Mouse (Mus musculus): Measurements from ENCODE around the gene Ramp2.

Ramp2 gene

DNA sequence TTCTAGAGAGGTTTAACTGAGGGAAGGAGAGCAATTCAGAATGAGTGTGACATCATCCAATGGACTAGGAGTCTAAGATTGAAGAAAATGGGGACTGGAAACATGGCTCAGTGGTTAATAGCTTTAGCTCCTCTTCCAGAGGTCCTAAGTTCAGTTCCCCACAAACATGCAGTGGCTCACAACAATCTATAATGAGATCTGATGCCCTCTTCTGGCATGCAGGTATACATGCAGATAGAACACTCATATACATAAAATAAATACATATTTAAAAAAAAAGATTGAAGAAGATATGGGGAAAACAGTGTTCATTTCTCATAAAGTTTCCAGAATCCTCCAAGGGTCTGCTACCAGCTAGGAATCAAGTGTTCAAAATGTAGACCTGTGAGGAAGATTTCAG is 10.4 kb upstream of the Ramp2 start:
- in situ Hi-C loops (cut with MboI, MseI) = loop anchor here (5.0 kb wide), 1 partner anchor 53 kb away; no protein-coding TSS in a partner anchor

DNA sequence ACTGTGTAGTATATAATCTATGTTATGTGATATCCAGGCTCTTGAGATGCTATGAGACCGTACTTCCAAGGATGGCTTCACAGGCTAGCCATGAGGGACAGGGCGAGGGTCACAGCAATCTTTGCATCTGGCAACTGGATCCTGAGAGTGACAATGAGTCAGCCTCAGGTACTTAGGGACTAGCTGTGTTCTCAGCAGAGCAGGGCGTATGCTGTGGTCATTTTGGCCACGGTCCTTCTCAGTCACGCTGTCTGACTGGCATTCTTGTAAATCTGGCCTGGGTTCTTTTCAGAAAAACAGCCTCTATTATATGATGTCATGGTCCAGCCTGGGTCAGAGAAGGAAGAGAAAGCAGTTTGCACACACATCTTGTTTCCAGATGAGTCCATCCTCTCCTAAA is 9.0 kb upstream of the Ramp2 start:
- in situ Hi-C loops (cut with MboI, MseI) = loop anchor here (5.0 kb wide), 1 partner anchor 54 kb away; no protein-coding TSS in a partner anchor

DNA sequence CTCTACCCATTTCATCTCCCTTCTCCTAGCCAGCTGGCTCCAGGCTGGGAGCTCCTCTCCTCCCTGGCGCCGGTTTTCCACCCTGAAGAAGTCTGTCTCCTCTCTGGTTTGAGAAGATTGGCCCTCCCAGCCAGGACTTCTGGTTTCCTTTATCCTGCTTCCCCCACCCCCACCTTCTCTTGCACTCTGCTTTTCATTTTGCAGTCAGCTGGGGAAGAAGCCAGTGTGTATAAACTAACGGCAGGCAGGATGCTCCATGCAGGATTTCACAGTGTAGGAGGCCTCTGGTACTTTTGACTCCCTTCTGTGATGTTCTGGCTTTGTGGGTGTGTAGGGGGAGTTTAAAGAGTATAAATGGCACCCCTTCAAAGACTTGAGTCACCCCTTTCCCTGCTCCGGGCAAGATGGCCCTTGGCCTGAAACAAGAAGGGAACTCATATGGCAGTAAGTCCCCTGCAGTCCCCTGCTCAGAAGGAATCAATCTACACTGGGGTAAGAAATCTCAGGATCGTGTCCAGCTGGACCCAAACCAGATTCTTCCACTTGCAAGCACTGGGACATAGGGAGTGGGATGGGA is 7.7 kb upstream of the Ramp2 start:
- in situ Hi-C loops (cut with MboI, MseI) = loop anchor here (5.0 kb wide), 1 partner anchor 56 kb away; no protein-coding TSS in a partner anchor

DNA sequence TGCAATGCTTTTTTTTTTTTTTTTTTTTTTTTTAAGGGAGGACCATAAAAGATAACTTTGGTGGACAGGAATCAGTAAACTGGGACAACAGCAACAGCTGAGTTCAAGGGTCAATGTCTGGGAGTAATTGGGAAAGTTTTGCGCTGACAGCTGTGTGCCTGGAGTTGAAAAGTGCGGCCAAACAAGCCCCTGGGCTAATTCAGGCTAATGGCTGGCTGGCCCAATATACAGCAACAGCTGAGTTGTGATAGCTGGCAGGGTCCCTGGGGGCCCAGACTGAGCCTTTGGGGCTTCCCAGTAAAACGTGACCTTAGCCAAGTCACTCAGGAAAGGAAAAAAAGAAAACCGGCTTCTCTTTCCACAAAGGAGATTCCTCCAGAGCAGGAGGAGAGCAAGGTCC is 757 bp upstream of the Ramp2 start:
- in situ Hi-C loops (cut with MboI, MseI) = no loop called here

DNA sequence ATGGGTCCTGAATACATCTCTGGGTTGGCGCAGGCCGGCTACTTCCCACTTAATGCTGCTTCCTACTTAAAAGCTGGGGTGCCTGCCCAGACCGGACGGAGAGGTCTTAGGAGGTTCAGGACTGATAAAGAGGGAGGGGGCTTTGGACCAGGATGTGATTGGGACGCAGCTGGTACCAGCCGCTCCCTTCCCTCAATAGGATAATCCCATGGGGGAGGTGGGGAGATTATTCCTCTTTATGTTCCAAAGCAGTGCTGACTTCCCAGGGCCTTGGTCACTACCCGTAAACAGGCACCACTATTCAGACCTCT is 829 bp downstream of the Ramp2 start:
- in situ Hi-C loops (cut with MboI, MseI) = no loop called here

DNA sequence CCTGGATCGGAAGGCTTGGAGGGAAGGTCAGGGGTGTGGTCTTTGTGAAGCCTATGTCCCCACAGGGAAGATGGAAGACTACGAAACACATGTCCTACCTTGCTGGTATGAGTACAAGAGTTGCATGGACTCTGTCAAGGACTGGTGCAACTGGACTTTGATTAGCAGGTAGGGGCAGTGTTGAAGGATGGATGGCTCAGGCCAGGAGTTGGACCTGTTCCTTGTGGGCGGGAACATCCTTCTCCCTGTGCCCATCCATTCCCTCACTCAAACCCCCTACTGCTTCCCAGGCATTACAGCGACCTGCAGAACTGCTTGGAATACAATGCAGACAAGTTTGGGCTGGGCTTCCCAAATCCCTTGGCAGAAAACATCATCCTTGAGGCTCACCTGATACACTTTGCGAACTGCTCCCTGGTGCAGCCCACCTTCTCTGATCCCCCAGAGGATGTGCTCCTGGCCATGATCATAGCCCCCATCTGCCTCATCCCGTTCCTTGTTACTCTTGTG is 1.7 kb downstream of the Ramp2 start:
- in situ Hi-C loops (cut with MboI, MseI) = no loop called here

DNA sequence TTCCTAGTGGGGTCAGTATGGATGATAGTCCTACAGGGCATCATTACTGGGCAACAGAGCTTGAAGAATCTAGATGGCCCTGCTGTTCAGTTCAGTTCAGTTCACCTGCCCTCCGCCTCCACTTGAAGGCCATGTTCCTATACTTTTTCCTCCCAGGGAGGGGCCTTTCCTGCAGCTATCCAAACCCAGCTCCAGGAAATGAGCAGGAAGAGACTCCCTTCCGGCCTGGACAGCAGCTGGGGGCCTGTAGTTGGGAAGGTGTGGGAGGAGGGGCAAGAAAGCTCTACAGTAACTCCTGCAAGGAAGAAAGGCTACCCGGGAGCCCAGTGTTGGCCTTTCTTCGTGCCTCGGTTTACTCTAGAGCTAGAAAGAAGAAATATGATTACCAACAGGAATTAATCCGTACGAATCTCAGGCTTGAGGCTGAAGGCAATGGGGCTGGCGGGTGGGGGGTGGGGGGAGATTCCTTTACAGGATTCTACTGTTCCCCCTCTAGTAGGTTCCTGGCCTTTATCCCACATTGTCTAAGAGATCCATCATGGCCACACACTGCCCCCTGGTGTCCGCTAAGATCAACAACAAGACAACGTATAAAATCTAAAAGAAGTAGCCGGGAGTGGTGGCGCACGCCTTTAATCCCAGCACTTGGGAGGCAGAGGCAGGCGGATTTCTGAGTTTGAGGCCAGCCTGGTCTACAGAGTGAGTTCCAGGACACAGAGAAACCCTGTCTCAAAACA is 2.6 kb downstream of the Ramp2 start:
- in situ Hi-C loops (cut with MboI, MseI) = no loop called here

DNA sequence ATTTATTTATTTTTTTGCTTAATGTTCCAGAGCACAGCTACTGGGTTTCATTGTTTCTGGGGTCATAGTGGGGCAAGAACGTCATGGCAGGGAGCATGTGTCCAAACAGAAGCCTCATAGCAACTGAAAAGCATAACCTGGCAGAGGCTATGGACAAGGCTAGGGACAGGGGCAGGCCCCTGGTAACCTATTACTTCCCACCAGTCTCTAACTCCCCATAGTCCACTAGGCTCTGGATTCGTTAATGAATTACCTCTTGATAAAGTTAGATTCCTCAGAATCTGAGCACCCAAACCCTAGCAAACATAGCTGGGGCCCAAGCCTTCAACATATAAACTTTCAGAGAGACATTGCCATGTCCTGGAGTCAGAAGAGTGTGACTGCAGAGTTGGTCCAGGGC is 5.2 kb downstream of the Ramp2 start:
- in situ Hi-C loops (cut with MboI, MseI) = loop anchor here (10.0 kb wide), 1 partner anchor 1204 kb away; no protein-coding TSS in a partner anchor

DNA sequence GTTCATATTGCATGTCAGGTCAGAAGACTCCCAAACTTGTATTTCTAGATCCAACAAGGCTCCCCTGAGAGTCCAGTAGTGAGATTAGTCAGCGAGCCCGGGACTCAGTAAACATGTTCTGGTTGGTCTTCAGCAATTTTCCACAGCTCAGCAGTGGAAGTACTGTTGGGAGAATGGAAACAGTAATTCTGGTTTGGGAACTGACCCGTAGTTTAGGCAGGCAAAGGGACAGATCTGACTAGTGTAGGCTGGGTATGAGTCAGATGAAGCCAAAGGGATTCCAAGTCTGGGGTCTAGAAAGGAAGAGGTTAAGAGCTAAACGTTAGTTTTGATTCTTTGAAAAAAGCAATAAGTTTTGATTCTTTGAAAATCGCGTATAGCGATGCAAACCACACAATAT is 7.1 kb downstream of the Ramp2 start:
- in situ Hi-C loops (cut with MboI, MseI) = loop anchor here (10.0 kb wide), 1 partner anchor 1202 kb away; no protein-coding TSS in a partner anchor

DNA sequence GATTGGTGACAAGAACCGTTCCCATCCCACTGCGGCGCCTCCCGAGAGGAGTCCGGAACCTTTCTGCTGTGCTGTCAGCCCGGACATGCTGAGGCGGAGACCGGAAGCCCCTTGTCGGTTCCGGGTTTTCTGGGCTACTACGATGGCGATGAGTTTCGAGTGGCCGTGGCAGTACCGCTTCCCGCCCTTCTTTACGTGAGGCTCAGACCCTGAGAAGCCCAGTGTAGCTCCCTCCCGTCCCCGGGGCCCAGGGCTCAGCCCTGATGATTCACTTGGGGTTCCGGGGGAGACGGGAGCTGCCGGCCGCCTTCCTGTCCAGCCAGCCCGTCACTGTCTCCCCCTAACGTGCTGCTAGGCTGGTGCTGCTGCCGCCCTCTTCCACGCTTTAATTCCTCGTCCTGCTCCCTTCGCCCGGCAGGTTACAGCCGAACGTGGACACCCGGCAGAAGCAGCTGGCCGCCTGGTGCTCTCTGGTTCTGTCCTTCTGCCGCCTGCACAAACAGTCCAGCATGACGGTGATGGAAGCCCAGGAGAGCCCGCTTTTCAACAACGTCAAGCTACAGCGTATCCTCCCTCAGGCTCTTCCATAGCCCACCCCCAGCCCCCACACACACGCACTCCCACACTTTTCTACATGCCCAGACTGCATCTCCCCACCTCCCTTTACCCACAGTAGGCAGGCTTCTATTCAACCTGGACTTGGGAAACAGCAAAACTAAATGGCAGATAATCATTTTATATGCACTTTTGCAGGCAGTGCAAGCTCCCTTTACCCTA is 8.0 kb downstream of the Ramp2 start, which contains the start of gene Vps25:
Gene Vps25, plus strand, starts transcription at position 95 of the 777 bp plus-strand sequence.
- in situ Hi-C loops (cut with MboI, MseI) = loop anchor here (10.0 kb wide), 1 partner anchor 1201 kb away; no protein-coding TSS in a partner anchor

DNA sequence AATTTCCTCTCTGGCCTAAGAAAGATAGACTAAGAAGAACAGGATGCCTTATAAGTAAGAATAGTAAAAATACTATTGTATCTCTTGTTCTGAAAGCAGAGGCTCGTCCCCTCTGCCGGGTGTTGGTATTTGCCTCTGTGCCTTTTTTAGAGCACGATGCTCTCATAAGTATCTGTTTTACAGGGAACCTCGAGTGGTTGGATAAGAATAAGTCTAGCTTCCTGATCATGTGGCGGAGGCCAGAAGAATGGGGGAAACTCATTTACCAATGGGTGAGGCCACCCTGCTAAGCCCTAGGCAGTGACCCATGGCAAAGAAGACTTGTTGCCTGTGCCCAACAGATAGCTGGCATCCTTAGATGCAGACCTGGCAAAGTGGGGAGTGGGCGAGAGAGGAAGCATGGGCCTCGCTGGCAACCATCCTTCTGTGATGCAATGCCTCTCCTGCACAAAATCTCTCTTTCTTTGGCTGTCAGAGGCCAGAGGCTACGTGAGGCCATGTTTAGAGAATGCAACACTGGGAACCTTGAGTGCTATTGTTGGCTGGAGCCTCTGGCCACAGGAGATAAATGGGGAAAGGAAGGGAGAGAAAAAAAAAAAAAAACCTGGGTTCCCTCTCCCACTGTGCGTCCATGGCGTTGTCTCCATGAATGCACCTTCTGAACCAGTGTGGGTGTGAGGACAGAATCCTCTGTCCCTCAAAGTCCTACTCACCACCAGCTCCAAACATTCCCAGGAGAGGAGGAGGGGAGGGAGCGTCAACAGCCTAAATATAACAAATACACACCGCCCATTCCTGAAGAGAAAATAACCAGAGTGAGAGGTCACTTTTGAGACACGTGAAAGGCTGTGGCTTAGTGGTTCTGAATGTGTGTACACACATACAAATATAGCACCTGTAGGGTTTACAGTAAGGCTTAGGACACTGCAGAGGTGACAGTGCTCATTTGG is 10.3 kb downstream of the Ramp2 start:
- in situ Hi-C loops (cut with MboI, MseI) = loop anchor here (10.0 kb wide), 1 partner anchor 1199 kb away; no protein-coding TSS in a partner anchor

DNA sequence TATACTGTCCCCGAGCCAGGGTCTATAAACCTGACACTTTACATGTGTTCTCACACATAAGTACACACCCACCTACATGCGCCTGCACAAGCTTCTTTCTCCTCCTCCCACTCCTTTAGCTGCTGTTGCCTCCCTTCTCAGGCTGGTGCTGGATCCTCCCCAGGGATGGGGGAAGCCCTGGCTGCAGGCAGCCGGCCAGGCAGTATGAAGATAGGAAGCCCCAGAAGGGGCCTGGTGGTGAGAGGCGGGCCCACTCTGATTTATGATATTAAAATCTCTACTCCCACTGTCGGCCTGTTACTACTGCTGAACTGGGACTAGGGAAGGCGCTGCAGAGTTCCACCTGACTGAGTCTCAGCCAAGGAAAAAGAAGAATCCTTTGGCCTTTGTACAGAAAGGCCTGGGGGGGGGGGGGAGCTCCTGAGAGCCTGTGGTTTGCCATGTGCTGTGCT is 13.5 kb downstream of the Ramp2 start:
- in situ Hi-C loops (cut with MboI, MseI) = loop anchor here (10.0 kb wide), 1 partner anchor 1196 kb away; no protein-coding TSS in a partner anchor

DNA sequence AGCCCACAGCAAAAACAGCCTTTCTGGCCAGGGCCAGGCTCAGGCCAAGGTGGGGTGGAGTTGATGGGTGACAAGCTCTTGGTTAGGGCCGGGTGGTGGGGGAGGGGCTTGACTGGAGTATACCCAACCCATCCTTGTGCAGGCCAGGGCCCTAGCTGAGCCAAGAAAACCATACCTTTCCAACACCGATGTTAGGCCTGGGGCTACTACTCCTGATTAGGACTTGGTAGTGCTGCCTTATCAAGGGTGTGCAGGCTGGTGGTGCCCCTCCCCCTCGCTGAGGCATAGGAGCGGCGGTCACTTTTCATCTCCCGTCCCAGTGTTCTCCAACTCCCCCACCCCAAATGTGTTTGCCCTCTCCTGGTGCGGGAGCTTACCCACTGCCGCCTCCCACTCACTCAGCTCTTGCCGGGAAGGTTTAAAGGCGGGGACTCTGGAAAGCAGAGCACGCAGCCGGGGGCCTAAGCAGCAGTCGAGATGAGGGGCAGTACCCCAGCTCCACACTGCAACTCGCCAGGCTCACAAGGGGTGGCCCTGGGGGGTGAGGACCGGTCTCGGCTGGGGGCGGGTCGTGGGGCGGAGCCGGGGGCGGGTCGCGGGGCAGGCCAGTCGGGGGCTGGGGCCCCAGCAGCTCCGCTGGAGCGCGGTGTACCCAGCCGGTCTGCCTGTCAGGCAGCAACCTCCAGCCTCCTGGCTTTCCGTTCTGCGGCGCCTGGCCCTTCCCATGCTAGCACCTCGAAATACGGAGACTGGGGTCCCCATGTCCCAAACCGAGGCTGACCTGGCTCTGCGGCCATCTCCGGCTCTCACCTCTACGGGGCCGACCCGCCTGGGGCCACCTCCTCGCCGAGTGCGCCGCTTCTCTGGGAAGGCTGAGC is 14.4 kb downstream of the Ramp2 start, which contains the start of gene Wnk4:
Gene Wnk4, plus strand, starts transcription at position 620 of the 878 bp plus-strand sequence.
- in situ Hi-C loops (cut with MboI, MseI) = loop anchor here (10.0 kb wide), 1 partner anchor 1195 kb away; no protein-coding TSS in a partner anchor

DNA sequence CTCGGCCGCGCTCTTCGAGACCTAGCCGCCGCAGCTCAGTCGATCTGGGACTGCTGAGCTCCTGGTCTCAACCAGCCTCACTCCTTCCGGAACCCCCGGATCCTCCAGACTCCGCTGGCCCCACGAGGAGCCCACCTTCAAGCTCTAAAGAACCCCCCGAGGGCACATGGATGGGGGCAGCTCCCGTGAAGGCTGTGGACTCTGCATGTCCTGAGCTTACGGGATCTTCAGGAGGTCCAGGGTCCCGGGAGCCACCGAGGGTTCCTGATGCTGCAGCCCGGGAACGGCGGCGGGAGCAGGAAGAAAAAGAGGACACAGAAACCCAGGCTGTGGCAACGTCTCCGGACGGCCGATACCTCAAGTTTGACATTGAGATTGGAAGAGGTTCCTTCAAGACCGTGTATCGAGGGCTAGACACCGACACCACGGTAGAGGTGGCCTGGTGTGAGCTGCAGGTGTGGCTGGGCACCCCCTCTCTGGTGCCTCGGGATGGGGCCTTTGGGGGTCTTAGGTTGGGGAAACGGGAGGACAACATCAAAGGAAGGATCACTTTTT is 15.1 kb downstream of the Ramp2 start:
- in situ Hi-C loops (cut with MboI, MseI) = no loop called here

DNA sequence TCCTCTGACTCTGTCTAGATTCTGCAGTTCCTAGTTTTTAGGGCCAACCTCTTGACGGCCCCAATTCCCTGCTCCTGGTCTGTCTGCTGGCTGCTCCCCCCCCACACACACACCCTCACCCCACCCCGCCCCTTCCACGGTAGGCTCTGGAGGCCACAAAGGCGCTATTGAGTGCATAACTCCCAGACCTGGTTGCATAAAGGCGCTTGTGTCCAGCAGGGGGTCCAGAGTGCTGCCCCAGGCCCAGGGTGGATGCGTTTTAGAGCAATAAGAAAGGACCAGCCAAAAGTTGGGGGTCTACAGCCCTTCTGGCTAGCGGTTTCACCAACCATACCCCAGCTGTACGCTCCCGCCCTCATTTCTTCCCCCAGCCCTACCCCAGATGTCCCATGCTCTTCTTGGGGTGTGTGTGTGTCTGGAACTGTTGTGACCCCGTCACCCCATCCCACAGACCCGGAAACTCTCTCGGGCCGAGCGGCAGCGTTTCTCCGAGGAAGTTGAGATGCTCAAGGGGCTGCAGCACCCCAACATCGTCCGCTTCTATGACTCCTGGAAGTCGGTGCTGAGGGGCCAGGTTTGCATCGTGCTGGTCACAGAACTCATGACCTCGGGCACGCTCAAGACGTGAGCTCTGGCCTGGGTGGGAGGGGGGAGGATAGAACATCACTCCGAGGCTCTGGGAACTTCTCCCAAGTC is 16.6 kb downstream of the Ramp2 start:
- in situ Hi-C loops (cut with MboI, MseI) = no loop called here

DNA sequence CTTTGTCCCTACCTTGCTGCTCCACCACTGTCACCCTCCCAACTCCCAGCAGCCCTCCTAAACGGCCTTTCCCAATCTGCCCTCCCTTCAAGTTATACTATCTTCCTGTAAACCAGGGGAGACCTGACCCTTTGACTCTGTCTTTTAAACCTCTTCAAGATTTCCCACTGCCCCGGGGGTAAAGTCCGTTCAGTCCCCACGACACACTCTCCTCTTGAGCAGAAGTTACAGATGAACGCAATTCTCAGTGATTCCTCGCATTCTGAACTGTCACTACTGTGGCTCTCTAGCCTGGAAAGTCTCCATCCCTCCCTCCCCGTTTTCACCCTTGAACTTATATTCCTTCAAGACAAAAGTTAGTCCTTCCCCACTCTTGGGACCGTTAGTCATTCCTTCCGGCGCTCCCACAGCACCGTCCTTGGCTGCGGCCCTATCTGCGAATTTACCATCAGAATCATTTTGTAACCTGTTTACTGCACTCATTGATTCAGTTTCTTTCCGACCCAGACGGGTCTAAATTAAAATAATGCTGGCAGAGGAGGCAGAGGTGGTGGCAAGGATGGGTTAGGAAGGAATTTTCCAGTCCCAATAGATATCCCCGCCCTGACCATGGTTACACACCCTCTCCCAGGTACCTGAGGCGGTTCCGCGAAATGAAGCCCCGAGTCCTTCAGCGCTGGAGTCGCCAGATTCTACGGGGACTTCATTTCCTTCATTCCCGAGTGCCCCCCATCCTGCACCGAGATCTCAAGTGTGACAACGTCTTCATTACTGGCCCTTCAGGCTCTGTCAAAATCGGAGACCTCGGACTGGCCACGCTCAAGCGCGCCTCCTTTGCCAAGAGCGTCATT is 17.5 kb downstream of the Ramp2 start:
- in situ Hi-C loops (cut with MboI, MseI) = no loop called here

DNA sequence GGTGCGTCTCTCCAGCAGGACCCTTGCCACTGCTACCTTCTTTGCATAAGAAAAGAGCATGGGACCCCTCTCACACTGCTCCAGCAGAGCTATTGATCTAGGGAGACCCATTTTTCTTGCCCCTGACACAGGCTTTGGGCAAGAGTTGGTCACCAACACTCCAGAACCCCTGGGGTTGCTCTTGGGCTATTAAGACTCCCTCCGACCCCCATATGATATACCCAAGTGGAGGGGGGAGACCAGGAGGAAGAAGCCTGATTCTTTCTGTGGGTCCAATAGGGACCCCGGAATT is 18.1 kb downstream of the Ramp2 start:
- in situ Hi-C loops (cut with MboI, MseI) = no loop called here

DNA sequence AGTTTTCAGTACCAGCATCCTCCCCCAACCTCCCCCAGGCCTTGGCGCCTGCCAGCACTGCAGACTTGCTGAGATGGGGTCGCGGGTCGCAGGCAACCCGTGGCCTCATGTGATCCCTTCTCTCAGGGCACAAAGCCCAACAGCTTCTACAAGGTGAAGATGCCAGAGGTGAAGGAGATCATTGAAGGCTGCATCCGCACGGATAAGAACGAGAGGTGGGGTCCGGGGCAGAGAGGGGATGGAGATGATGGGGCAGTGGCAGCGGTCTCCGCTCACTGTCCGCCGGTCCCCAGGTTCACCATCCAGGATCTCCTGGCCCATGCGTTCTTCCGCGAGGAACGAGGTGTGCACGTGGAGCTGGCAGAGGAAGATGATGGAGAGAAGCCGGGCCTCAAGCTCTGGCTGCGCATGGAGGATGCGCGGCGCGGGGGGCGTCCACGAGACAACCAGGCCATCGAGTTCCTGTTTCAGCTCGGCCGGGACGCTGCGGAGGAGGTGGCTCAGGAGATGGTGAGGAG is 19.2 kb downstream of the Ramp2 start:
- in situ Hi-C loops (cut with MboI, MseI) = no loop called here

All from regulatory T cell (primary cell).